Mouse (Mus musculus): ENCODE data around the gene Tmem56. TPM values are rescaled to one million over a fixed set of nuclear protein-coding genes. Genes with fewer than 3 reads are reported as not detected.

Tmem56 gene
- polyA plus RNA-seq, 1 experiment from 2014 or later, result 0.98 TPM

GRCm38 (mm10) chr3:121260041-121260440 is 22.9 kb downstream of the Tmem56 start:
- ATAC-seq (ENCODE audit: insufficient number of reproducible peaks, insufficient read depth, low FRiP score, low read depth), result no peak
- H3K9me3 ChIP-seq (ENCODE audit: control insufficient read depth, low read depth, low read length), result no peaks in the 10 kb centered on the region
- H3K4me3 ChIP-seq (ENCODE audit: low read depth, low read length), result no peak overlapping the region
- H3K27ac ChIP-seq (ENCODE audit: low read length), result no peak overlapping the region
- no peaks in the 10 kb centered on the region for H3K36me3 ChIP-seq (ENCODE audit: control insufficient read depth, insufficient read depth, low read length)
- WGBS, result 82% methylated on average over 7 of the region's 7 CpGs
- 0 out of 2 replicates have a peak, but pooled peaks cover 5% of the 10 kb centered on the region for H3K4me1 ChIP-seq (ENCODE audit: control insufficient read depth, insufficient read depth, low read length)
- no peak overlapping the region for H3K9ac ChIP-seq (replicated peaks; ENCODE audit: low read depth, low read length)
- H3K4me2 ChIP-seq (replicated peaks; ENCODE audit: low read depth, low read length), result no peak overlapping the region
- 0 out of 2 replicates have a peak, but pooled peaks cover 12% of the 10 kb centered on the region for H3K27me3 ChIP-seq (ENCODE audit: control insufficient read depth, insufficient read depth, low read length)

- ATAC-seq (ENCODE audit: insufficient number of reproducible peaks, insufficient read depth, low FRiP score, low read depth), result no peak
- Histone ChIP-seq H3K9me3 (ENCODE audit: control insufficient read depth, low read depth, low read length) (no peaks in the 10 kb centered on the region), H3K4me1 (ENCODE audit: control insufficient read depth, insufficient read depth, low read length) (0 out of 2 replicates have a peak, but pooled peaks cover 5% of the 10 kb centered on the region), H3K36me3 (ENCODE audit: control insufficient read depth, insufficient read depth, low read length) (no peaks in the 10 kb centered on the region), H3K27me3 (ENCODE audit: control insufficient read depth, insufficient read depth, low read length) (0 out of 2 replicates have a peak, but pooled peaks cover 12% of the 10 kb centered on the region), H3K9ac (replicated peaks; ENCODE audit: low read depth, low read length) (no peak overlapping the region), H3K4me3 (ENCODE audit: low read depth, low read length) (no peak overlapping the region), H3K4me2 (replicated peaks; ENCODE audit: low read depth, low read length) (no peak overlapping the region), H3K27ac (ENCODE audit: low read length) (no peak overlapping the region)
- WGBS, result 74% methylated on average over 20 of the region's 20 CpGs
Observed at GRCm38 (mm10) chr3:121258521-121259478, 24.1 kb downstream of the Tmem56 start.

- H3K9ac ChIP-seq (replicated peaks; ENCODE audit: low read depth, low read length), result no peak overlapping the region
- H3K9me3 ChIP-seq (ENCODE audit: control insufficient read depth, low read depth, low read length), result no peaks in the 10 kb centered on the region
- H3K4me3 ChIP-seq (ENCODE audit: low read depth, low read length), result no peak overlapping the region
- no peak overlapping the region for H3K4me2 ChIP-seq (replicated peaks; ENCODE audit: low read depth, low read length)
- WGBS, result 82% methylated on average over 10 of the region's 10 CpGs
- 0 out of 2 replicates have a peak, but pooled peaks cover 12% of the 10 kb centered on the region for H3K27me3 ChIP-seq (ENCODE audit: control insufficient read depth, insufficient read depth, low read length)
- no peak overlapping the region for H3K27ac ChIP-seq (ENCODE audit: low read length)
- H3K36me3 ChIP-seq (ENCODE audit: control insufficient read depth, insufficient read depth, low read length), result no peaks in the 10 kb centered on the region
- no peak for ATAC-seq (ENCODE audit: insufficient number of reproducible peaks, insufficient read depth, low FRiP score, low read depth)
- H3K4me1 ChIP-seq (ENCODE audit: control insufficient read depth, insufficient read depth, low read length), result 0 out of 2 replicates have a peak, but pooled peaks cover 2% of the 10 kb centered on the region
Observed at GRCm38 (mm10) chr3:121257418-121257817, 25.5 kb downstream of the Tmem56 start.

GRCm38 (mm10) chr3:121256131-121256530 is 26.8 kb downstream of the Tmem56 start:
- no peak overlapping the region for H3K4me3 ChIP-seq (ENCODE audit: low read depth, low read length)
- no peaks in the 10 kb centered on the region for H3K4me1 ChIP-seq (ENCODE audit: control insufficient read depth, insufficient read depth, low read length)
- H3K9me3 ChIP-seq (ENCODE audit: control insufficient read depth, low read depth, low read length), result no peaks in the 10 kb centered on the region
- H3K9ac ChIP-seq (replicated peaks; ENCODE audit: low read depth, low read length), result no peak overlapping the region
- no peak for ATAC-seq (ENCODE audit: insufficient number of reproducible peaks, insufficient read depth, low FRiP score, low read depth)
- 81% methylated on average over 8 of the region's 8 CpGs for WGBS
- no peak overlapping the region for H3K4me2 ChIP-seq (replicated peaks; ENCODE audit: low read depth, low read length)
- no peak overlapping the region for H3K27ac ChIP-seq (ENCODE audit: low read length)
- H3K36me3 ChIP-seq (ENCODE audit: control insufficient read depth, insufficient read depth, low read length), result no peaks in the 10 kb centered on the region
- 0 out of 2 replicates have a peak, but pooled peaks cover 6% of the 10 kb centered on the region for H3K27me3 ChIP-seq (ENCODE audit: control insufficient read depth, insufficient read depth, low read length)

GRCm38 (mm10) chr3:121255501-121255900 is 27.4 kb downstream of the Tmem56 start:
- no peak for ATAC-seq (ENCODE audit: insufficient number of reproducible peaks, insufficient read depth, low FRiP score, low read depth)
- Histone ChIP-seq H3K4me3 (ENCODE audit: low read depth, low read length) (no peak overlapping the region), H3K27ac (ENCODE audit: low read length) (no peak overlapping the region), H3K36me3 (ENCODE audit: control insufficient read depth, insufficient read depth, low read length) (no peaks in the 10 kb centered on the region), H3K27me3 (ENCODE audit: control insufficient read depth, insufficient read depth, low read length) (0 out of 2 replicates have a peak, but pooled peaks cover 5% of the 10 kb centered on the region), H3K9ac (replicated peaks; ENCODE audit: low read depth, low read length) (no peak overlapping the region), H3K9me3 (ENCODE audit: control insufficient read depth, low read depth, low read length) (no peaks in the 10 kb centered on the region), H3K4me1 (ENCODE audit: control insufficient read depth, insufficient read depth, low read length) (no peaks in the 10 kb centered on the region), H3K4me2 (replicated peaks; ENCODE audit: low read depth, low read length) (no peak overlapping the region)
- 84% methylated on average over 7 of the region's 7 CpGs for WGBS

GRCm38 (mm10) chr3:121250576-121251433 is 32.1 kb downstream of the Tmem56 start:
- H3K9ac ChIP-seq (replicated peaks; ENCODE audit: low read depth, low read length), result no peak overlapping the region
- ATAC-seq (ENCODE audit: insufficient number of reproducible peaks, insufficient read depth, low FRiP score, low read depth), result 0 out of 2 replicates have a peak, but pooled peaks have one; percentile 53
- H3K27ac ChIP-seq (ENCODE audit: low read length), result no peak overlapping the region
- no peaks in the 10 kb centered on the region for H3K4me1 ChIP-seq (ENCODE audit: control insufficient read depth, insufficient read depth, low read length)
- H3K4me2 ChIP-seq (replicated peaks; ENCODE audit: low read depth, low read length), result no peak overlapping the region
- WGBS, result 69% methylated on average over 19 of the region's 19 CpGs
- no peaks in the 10 kb centered on the region for H3K36me3 ChIP-seq (ENCODE audit: control insufficient read depth, insufficient read depth, low read length)
- no peaks in the 10 kb centered on the region for H3K9me3 ChIP-seq (ENCODE audit: control insufficient read depth, low read depth, low read length)
- H3K4me3 ChIP-seq (ENCODE audit: low read depth, low read length), result no peak overlapping the region
- H3K27me3 ChIP-seq (ENCODE audit: control insufficient read depth, insufficient read depth, low read length), result no peaks in the 10 kb centered on the region

- no peak for ATAC-seq (ENCODE audit: insufficient number of reproducible peaks, insufficient read depth, low FRiP score, low read depth)
- Histone ChIP-seq H3K36me3 (ENCODE audit: control insufficient read depth, insufficient read depth, low read length) (no peaks in the 10 kb centered on the region), H3K4me2 (replicated peaks; ENCODE audit: low read depth, low read length) (no peak overlapping the region), H3K4me3 (ENCODE audit: low read depth, low read length) (no peak overlapping the region), H3K9ac (replicated peaks; ENCODE audit: low read depth, low read length) (no peak overlapping the region), H3K9me3 (ENCODE audit: control insufficient read depth, low read depth, low read length) (no peaks in the 10 kb centered on the region), H3K27ac (ENCODE audit: low read length) (no peak overlapping the region), H3K27me3 (ENCODE audit: control insufficient read depth, insufficient read depth, low read length) (no peaks in the 10 kb centered on the region), H3K4me1 (ENCODE audit: control insufficient read depth, insufficient read depth, low read length) (no peaks in the 10 kb centered on the region)
- WGBS, result 84% methylated on average over 9 of the region's 9 CpGs
Observed at GRCm38 (mm10) chr3:121250048-121250447, 32.9 kb downstream of the Tmem56 start.

GRCm38 (mm10) chr3:121242941-121243340 is 40.0 kb downstream of the Tmem56 start:
- WGBS, result 77% methylated on average over 4 of the region's 4 CpGs
- Histone ChIP-seq H3K4me2 (replicated peaks; ENCODE audit: low read depth, low read length) (no peak overlapping the region), H3K36me3 (ENCODE audit: control insufficient read depth, insufficient read depth, low read length) (no peaks in the 10 kb centered on the region), H3K9me3 (ENCODE audit: control insufficient read depth, low read depth, low read length) (no peaks in the 10 kb centered on the region), H3K27me3 (ENCODE audit: control insufficient read depth, insufficient read depth, low read length) (no peaks in the 10 kb centered on the region), H3K9ac (replicated peaks; ENCODE audit: low read depth, low read length) (no peak overlapping the region), H3K4me1 (ENCODE audit: control insufficient read depth, insufficient read depth, low read length) (no peaks in the 10 kb centered on the region), H3K27ac (ENCODE audit: low read length) (no peak overlapping the region), H3K4me3 (ENCODE audit: low read depth, low read length) (no peak overlapping the region)
- no peak for ATAC-seq (ENCODE audit: insufficient number of reproducible peaks, insufficient read depth, low FRiP score, low read depth)
